Mouse (Mus musculus): ENCODE data around the gene Arhgef40.
"Not testable (repeated sequence)": the region's sequence is repeated elsewhere in the genome, so short reads cannot be mapped to it uniquely, and the experiment has no call there.

Gene Arhgef40

GRCm38 (mm10) chr14:52019590-52020340 lies 35.2 kb downstream of the Arhgef40 start:
- peak; percentile 98 for DNase-seq

GRCm38 (mm10) chr14:52020486-52021137 lies 36.1 kb downstream of the Arhgef40 start, which contains the start of gene Zfp219:
TSS of gene Zfp219 (minus strand) at chr14:52020733.
- DNase-seq: peak; percentile 86

- DNase-seq: no peak
Observed at GRCm38 (mm10) chr14:52021138-52021529, 36.6 kb downstream of the Arhgef40 start.

- DNase-seq: no peak
Observed at GRCm38 (mm10) chr14:52021568-52022212, 37.2 kb downstream of the Arhgef40 start.

- DNase-seq: no peak
Observed at GRCm38 (mm10) chr14:52022244-52022708, 37.8 kb downstream of the Arhgef40 start.

GRCm38 (mm10) chr14:52022709-52023459 lies 38.4 kb downstream of the Arhgef40 start:
- DNase-seq: peak; percentile 94

- DNase-seq: no peak
Observed at GRCm38 (mm10) chr14:52024133-52024532, 39.6 kb downstream of the Arhgef40 start.

GRCm38 (mm10) chr14:52026342-52026741 lies 41.8 kb downstream of the Arhgef40 start:
- DNase-seq: no peak

- no peak for DNase-seq
Observed at GRCm38 (mm10) chr14:52035926-52036325, 51.4 kb downstream of the Arhgef40 start.

- DNase-seq: no peak
Observed at GRCm38 (mm10) chr14:52039332-52039731, 54.8 kb downstream of the Arhgef40 start.

GRCm38 (mm10) chr14:52042359-52042758 lies 57.8 kb downstream of the Arhgef40 start, which contains the start of gene Olfr221:
TSS of gene Olfr221 (minus strand) at chr14:52042459.
- not testable (repeated sequence) for DNase-seq

GRCm38 (mm10) chr14:52043446-52043845 lies 58.9 kb downstream of the Arhgef40 start:
- DNase-seq: peak; percentile 4

- DNase-seq: peak; percentile 38
Observed at GRCm38 (mm10) chr14:52044901-52045678, 60.6 kb downstream of the Arhgef40 start.

GRCm38 (mm10) chr14:52045966-52046565 lies 61.5 kb downstream of the Arhgef40 start:
- no peak for DNase-seq

- not testable (repeated sequence) for DNase-seq
Observed at GRCm38 (mm10) chr14:52052720-52053119, 68.2 kb downstream of the Arhgef40 start.

Data from kidney, postnatal 14 days (tissue).